Mouse (Mus musculus) testis, adult 2 months (tissue): Measurements from ENCODE around the gene Ccdc157. TPM values are rescaled to one million over a fixed set of nuclear protein-coding genes. Genes with fewer than 3 reads are reported as not detected.

ENCODE experiments used
- H3K27ac ChIP-seq: fragments of 200-500 bp; 2 replicates; pipeline ENCODE4 v1.5.1; 2012; ENCODE audit warnings: low read depth, low read length; ENCODE audit not compliant: control insufficient read depth, insufficient read depth
- H3K27me3 ChIP-seq: fragments of 200-500 bp; 2 replicates; pipeline ENCODE4 v1.6.1; 2012; ENCODE audit warnings: mild to moderate bottlenecking, low read length, moderate library complexity; ENCODE audit not compliant: control insufficient read depth, insufficient read depth
- H3K36me3 ChIP-seq: fragments of 200-500 bp; 2 replicates; pipeline ENCODE4 v1.6.1; 2012; ENCODE audit warnings: mild to moderate bottlenecking, low read length; ENCODE audit not compliant: control insufficient read depth, insufficient read depth
- H3K4me1 ChIP-seq: fragments of 200-500 bp; 2 replicates; pipeline ENCODE4 v1.6.1; 2012; ENCODE audit warnings: low read length; ENCODE audit not compliant: control insufficient read depth, insufficient read depth
- H3K4me3 ChIP-seq: fragments of 200-500 bp; 2 replicates; pipeline ENCODE4 v1.5.1; 2012; ENCODE audit warnings: low read depth, mild to moderate bottlenecking, low read length, moderate library complexity, mixed read lengths; ENCODE audit not compliant: control insufficient read depth
- CTCF ChIP-seq: fragments of 200-500 bp; IDR thresholded peaks from 2 replicates; pipeline ENCODE4 v1.5.1; 2012; ENCODE audit warnings: low read depth, mild to moderate bottlenecking, inconsistent platforms, low read length, moderate library complexity; ENCODE audit not compliant: control insufficient read depth, insufficient read depth, insufficient replicate concordance
- POLR2A ChIP-seq: fragments of 200-500 bp; IDR thresholded peaks from 2 replicates; pipeline ENCODE4 v1.6.1; 2012; ENCODE audit warnings: low read depth, mild to moderate bottlenecking, inconsistent platforms, low read length, moderate library complexity; ENCODE audit not compliant: control insufficient read depth
- polyA plus RNA-seq: library from polyadenylated mRNA; depleted of rRNA; stranded (reverse); fragments of >200 nt; gene quantifications from 2 replicates; pipeline ENCODE4 v1.2.3, GENCODE M21; 2012; rRNA removed

The Ccdc157 gene
- polyA plus RNA-seq: 46.5 and 48.8 TPM in 2 replicates

- Histone ChIP-seq H3K4me1 (peaks cover 2% of the 10 kb centered on the region; the same call in 1 of the 2 replicates), H3K36me3 (no peaks in the 10 kb centered on the region; the same call in 1 of the 2 replicates), H3K4me3 (peak within 1 kb of the TSS; percentile 96), H3K27ac (peak within 1 kb of the TSS; percentile 95), H3K27me3 (no peaks in the 10 kb centered on the region)
- TF ChIP-seq POLR2A (peak; percentile 91), CTCF (no peak)
Measured at GRCm38 (mm10) chr11:4159808-4160708, at the start of gene Ccdc157, which contains the start of gene Sf3a1. Ccdc157 (minus strand) TSS chr11:4160293. Sf3a1 (plus strand) TSS chr11:4160350.

GRCm38 (mm10) chr11:4209556-4209955 lies 49.5 kb upstream of the Ccdc157 start:
- Histone ChIP-seq H3K27me3 (no peaks in the 10 kb centered on the region), H3K36me3 (peaks cover 7% of the 10 kb centered on the region), H3K27ac (peak overlapping the region; percentile 19), H3K4me3 (peak overlapping the region; percentile 60), H3K4me1 (peaks cover 2% of the 10 kb centered on the region; the same call in 1 of the 2 replicates)
- TF ChIP-seq POLR2A (no peak), CTCF (peak; percentile 34; the same call in 1 of the 2 replicates)

GRCm38 (mm10) chr11:4207655-4208054 lies 47.6 kb upstream of the Ccdc157 start:
- Histone ChIP-seq H3K4me1 (no peaks in the 10 kb centered on the region; the same call in 1 of the 2 replicates), H3K4me3 (no peak overlapping the region), H3K36me3 (peaks cover 7% of the 10 kb centered on the region), H3K27me3 (no peaks in the 10 kb centered on the region), H3K27ac (no peak overlapping the region)
- TF ChIP-seq CTCF (no peak), POLR2A (no peak)

GRCm38 (mm10) chr11:4206563-4206962 lies 46.5 kb upstream of the Ccdc157 start:
- H3K4me3 ChIP-seq: no peak overlapping the region
- TF ChIP-seq POLR2A (no peak), CTCF (no peak)
- H3K36me3 ChIP-seq: peaks cover 9% of the 10 kb centered on the region
- no peaks in the 10 kb centered on the region; the same call in 1 of the 2 replicates for H3K4me1 ChIP-seq
- H3K27ac ChIP-seq: no peak overlapping the region
- no peaks in the 10 kb centered on the region for H3K27me3 ChIP-seq

GRCm38 (mm10) chr11:4205951-4206350 lies 45.9 kb upstream of the Ccdc157 start:
- Histone ChIP-seq H3K27me3 (no peaks in the 10 kb centered on the region), H3K27ac (no peak overlapping the region), H3K36me3 (peaks cover 9% of the 10 kb centered on the region), H3K4me3 (no peak overlapping the region), H3K4me1 (no peaks in the 10 kb centered on the region; the same call in 1 of the 2 replicates)
- TF ChIP-seq POLR2A: no peak
- TF ChIP-seq CTCF: no peak

- Histone ChIP-seq H3K4me3 (no peak overlapping the region), H3K27ac (no peak overlapping the region), H3K36me3 (peaks cover 6% of the 10 kb centered on the region), H3K27me3 (no peaks in the 10 kb centered on the region), H3K4me1 (no peaks in the 10 kb centered on the region; the same call in 1 of the 2 replicates)
- TF ChIP-seq CTCF (no peak), POLR2A (no peak)
Measured at GRCm38 (mm10) chr11:4205097-4205655, 45.1 kb upstream of the Ccdc157 start.

GRCm38 (mm10) chr11:4203705-4204074 lies 43.6 kb upstream of the Ccdc157 start:
- peaks cover 6% of the 10 kb centered on the region for H3K36me3 ChIP-seq
- no peaks in the 10 kb centered on the region for H3K27me3 ChIP-seq
- no peaks in the 10 kb centered on the region; the same call in 1 of the 2 replicates for H3K4me1 ChIP-seq
- TF ChIP-seq CTCF: no peak
- TF ChIP-seq POLR2A: no peak
- H3K4me3 ChIP-seq: no peak overlapping the region
- peak overlapping the region; percentile 67 for H3K27ac ChIP-seq
